Mouse (Mus musculus) bone marrow macrophage, adult 2 months (primary cell): ENCODE data around the gene Atp6v1g1. TPM values are rescaled to one million over a fixed set of nuclear protein-coding genes. Genes with fewer than 3 reads are reported as not detected.

Experiments used
- H3K27ac ChIP-seq: 2 replicates; pipeline ENCODE4 v1.5.1; 2012; ENCODE audit warnings: low read depth, low read length; ENCODE audit not compliant: insufficient read depth
- H3K4me1 ChIP-seq: 2 replicates; pipeline ENCODE4 v1.6.1; 2012; ENCODE audit warnings: low read length; ENCODE audit not compliant: control insufficient read depth, insufficient read depth
- H3K4me3 ChIP-seq: 2 replicates; pipeline ENCODE4 v1.5.1; 2012; ENCODE audit warnings: mild to moderate bottlenecking, low read length, moderate library complexity; ENCODE audit not compliant: insufficient read depth
- CTCF ChIP-seq: IDR thresholded peaks from 2 replicates; pipeline ENCODE4 v1.5.1; 2012; ENCODE audit warnings: low read depth, mild to moderate bottlenecking, low read length, moderate library complexity
- POLR2A ChIP-seq: IDR thresholded peaks from 2 replicates; pipeline ENCODE4 v1.6.1; 2012; ENCODE audit warnings: mild to moderate bottlenecking, low read depth, low read length, borderline replicate concordance
- polyA plus RNA-seq: library from polyadenylated mRNA; stranded (reverse); fragments of >200 nt; gene quantifications from 2 replicates; pipeline ENCODE4 v1.2.4, GENCODE M21; 2012; ENCODE audit not compliant: missing spikeins, insufficient read depth, insufficient read length

The Atp6v1g1 gene
- 270 and 275 TPM in 2 replicates for polyA plus RNA-seq

- peak within 1 kb of the TSS; percentile 81 for H3K27ac ChIP-seq
- peak within 1 kb of the TSS; percentile 90 for H3K4me3 ChIP-seq
- peaks cover 47% of the 10 kb centered on the region for H3K4me1 ChIP-seq
- TF ChIP-seq POLR2A (no peak), CTCF (no peak)
These were observed at the start of gene Atp6v1g1 for GRCm38 (mm10) chr4:63544494-63545230. Gene Atp6v1g1, plus strand, starts transcription at chr4:63544772.

- TF ChIP-seq CTCF (no peak), POLR2A (no peak)
- Histone ChIP-seq H3K4me3 (peak overlapping the region; percentile 52), H3K4me1 (peaks cover 2% of the 10 kb centered on the region; the same call in 1 of the 2 replicates), H3K27ac (no peak overlapping the region)
These were observed 49.3 kb upstream of the Atp6v1g1 start for GRCm38 (mm10) chr4:63494967-63495914.

- Histone ChIP-seq H3K4me1 (peaks cover 2% of the 10 kb centered on the region; the same call in 1 of the 2 replicates), H3K27ac (no peak within 1 kb of the TSS), H3K4me3 (peak within 1 kb of the TSS; percentile 59)
- no peak for TF ChIP-seq POLR2A
- no peak for TF ChIP-seq CTCF
These were observed 48.7 kb upstream of the Atp6v1g1 start, which contains the start of gene Whrn for GRCm38 (mm10) chr4:63495915-63496278. Gene Whrn, minus strand, starts transcription at chr4:63495991.

- Histone ChIP-seq H3K4me1 (peaks cover 2% of the 10 kb centered on the region; the same call in 1 of the 2 replicates), H3K4me3 (peak overlapping the region; percentile 59), H3K27ac (no peak overlapping the region)
- TF ChIP-seq CTCF (no peak), POLR2A (no peak)
These were observed 48.3 kb upstream of the Atp6v1g1 start for GRCm38 (mm10) chr4:63496312-63496711.

- Histone ChIP-seq H3K27ac (no peak overlapping the region), H3K4me1 (peaks cover 2% of the 10 kb centered on the region; the same call in 1 of the 2 replicates), H3K4me3 (no peak overlapping the region)
- TF ChIP-seq POLR2A (no peak), CTCF (no peak)
These were observed 46.2 kb upstream of the Atp6v1g1 start for GRCm38 (mm10) chr4:63498346-63498745.

- Histone ChIP-seq H3K27ac (no peak overlapping the region), H3K4me1 (peaks cover 2% of the 10 kb centered on the region; the same call in 1 of the 2 replicates), H3K4me3 (no peak overlapping the region)
- no peak for TF ChIP-seq CTCF
- TF ChIP-seq POLR2A: no peak
These were observed 43.5 kb upstream of the Atp6v1g1 start for GRCm38 (mm10) chr4:63501050-63501449.

- Histone ChIP-seq H3K4me1 (no peaks in the 10 kb centered on the region), H3K27ac (no peak overlapping the region), H3K4me3 (no peak overlapping the region)
- TF ChIP-seq POLR2A: no peak
- no peak for TF ChIP-seq CTCF
These were observed 40.6 kb upstream of the Atp6v1g1 start for GRCm38 (mm10) chr4:63503949-63504348.

- no peak for TF ChIP-seq POLR2A
- no peak for TF ChIP-seq CTCF
- H3K4me1 ChIP-seq: no peaks in the 10 kb centered on the region
- H3K4me3 ChIP-seq: no peak overlapping the region
- no peak overlapping the region for H3K27ac ChIP-seq
These were observed 37.1 kb upstream of the Atp6v1g1 start for GRCm38 (mm10) chr4:63507478-63507877.

GRCm38 (mm10) chr4:63508232-63508631 lies 36.3 kb upstream of the Atp6v1g1 start:
- H3K27ac ChIP-seq: no peak overlapping the region
- no peak overlapping the region for H3K4me3 ChIP-seq
- TF ChIP-seq POLR2A: no peak
- TF ChIP-seq CTCF: peak; percentile 75
- H3K4me1 ChIP-seq: no peaks in the 10 kb centered on the region
